Mouse (Mus musculus) midbrain, embryonic 11.5 days (tissue): ENCODE measurements around the gene Fxyd1. TPM values are rescaled to one million over a fixed set of nuclear protein-coding genes. Genes with fewer than 3 reads are reported as not detected.
A peak's percentile ranks its signal among the peaks of the same experiment; 100 is the strongest.

ENCODE experiments used
- ATAC-seq: fragments of 200-750 bp; cut with Nextera tagmentation; 2 replicates; pipeline ENCODE4 v1.8.0; 2017; ENCODE audit warnings: moderate TSS enrichment, moderate library complexity; ENCODE audit not compliant: low FRiP score
- DNase-seq: peaks from one replicate; pipeline ENCODE4 v3.0.0; 2015; ENCODE audit warnings: low spot score; ENCODE audit errors: missing footprints
- H3K27ac ChIP-seq: fragments of 300-500 bp; sonication (generic); 2 replicates; pipeline ENCODE4 v1.5.1; 2014; ENCODE audit warnings: low read depth, low read length
- H3K27me3 ChIP-seq: fragments of 300-500 bp; sonication (generic); 2 replicates; pipeline ENCODE4 v1.6.1; 2014; ENCODE audit warnings: mild to moderate bottlenecking, low read length, moderate library complexity, mixed read lengths; ENCODE audit not compliant: control insufficient read depth, insufficient read depth
- H3K36me3 ChIP-seq: fragments of 300-500 bp; sonication (generic); 2 replicates; pipeline ENCODE4 v1.6.1; 2014; ENCODE audit warnings: mild to moderate bottlenecking, low read length, moderate library complexity, mixed read lengths; ENCODE audit not compliant: control insufficient read depth, insufficient read depth
- H3K4me1 ChIP-seq: fragments of 300-500 bp; sonication (generic); 2 replicates; pipeline ENCODE4 v1.6.1; 2014; ENCODE audit warnings: low read length; ENCODE audit not compliant: control insufficient read depth, insufficient read depth
- H3K4me2 ChIP-seq: fragments of 300-500 bp; sonication (generic); 2 replicates; pipeline ENCODE4 v1.6.1; 2014; ENCODE audit warnings: mild to moderate bottlenecking, moderate library complexity
- H3K4me3 ChIP-seq: fragments of 300-500 bp; sonication (generic); 2 replicates; pipeline ENCODE4 v1.5.1; 2014; ENCODE audit warnings: low read depth, low read length
- H3K9ac ChIP-seq: fragments of 300-500 bp; sonication (generic); 2 replicates; pipeline ENCODE4 v1.6.1; 2014; ENCODE audit warnings: low read length
- H3K9me3 ChIP-seq: fragments of 300-500 bp; sonication (generic); 2 replicates; pipeline ENCODE4 v1.6.1; 2016; ENCODE audit warnings: low read length; ENCODE audit not compliant: control insufficient read depth
- WGBS: fragments of 180-500 bp; shearing (Covaris S2); extraction: QIAGEN DNeasy Blood & Tissue Kit; methylation state at CpG from one replicate; pipeline ENCODE4 v1.1.7; 2014; 5-methylcytosine and 5-hydroxymethylcytosine counted together
- polyA plus RNA-seq: library from polyadenylated mRNA; unstranded; fragments of >200 nt; fragmentation: Nextera tagmentation; extraction: Ambion mirVana; gene quantifications from 2 replicates; pipeline ENCODE4 v1.2.1, GENCODE M21; 2014

Gene Fxyd1
- polyA plus RNA-seq, 1 experiment from 2014 or later: 5.4 TPM

DNA sequence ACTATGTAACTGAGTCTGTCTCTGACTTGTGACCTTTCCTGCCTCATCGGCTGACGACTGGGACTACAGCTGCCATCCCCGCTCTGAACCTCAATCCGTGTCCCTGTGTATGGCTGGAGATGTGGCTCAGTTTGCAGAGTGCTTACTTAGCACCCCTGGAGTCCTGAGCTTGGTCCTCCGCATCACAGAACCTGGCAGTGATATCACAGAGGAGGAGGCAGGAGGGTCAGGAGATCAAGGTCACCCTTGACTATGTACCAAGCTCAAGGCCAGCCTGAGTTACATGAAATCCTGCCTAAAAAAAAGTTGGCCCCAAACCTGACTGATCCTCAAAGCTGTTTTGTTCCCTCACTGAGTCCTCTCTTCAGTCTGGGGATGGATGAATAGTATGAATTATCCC lies 731 bp upstream of the Fxyd1 start:
- peaks cover 18% of the 10 kb centered on the region for H3K27me3 ChIP-seq
- no peak overlapping the region for H3K4me2 ChIP-seq
- no peaks in the 10 kb centered on the region for H3K9me3 ChIP-seq
- no peak for DNase-seq
- H3K9ac ChIP-seq: no peak overlapping the region
- no peak for ATAC-seq
- no peak overlapping the region for H3K27ac ChIP-seq
- H3K4me3 ChIP-seq: no peak overlapping the region
- no peaks in the 10 kb centered on the region for H3K36me3 ChIP-seq
- H3K4me1 ChIP-seq: peaks cover 5% of the 10 kb centered on the region
- WGBS: 72% methylated on average over 5 of the region's 5 CpGs

DNA sequence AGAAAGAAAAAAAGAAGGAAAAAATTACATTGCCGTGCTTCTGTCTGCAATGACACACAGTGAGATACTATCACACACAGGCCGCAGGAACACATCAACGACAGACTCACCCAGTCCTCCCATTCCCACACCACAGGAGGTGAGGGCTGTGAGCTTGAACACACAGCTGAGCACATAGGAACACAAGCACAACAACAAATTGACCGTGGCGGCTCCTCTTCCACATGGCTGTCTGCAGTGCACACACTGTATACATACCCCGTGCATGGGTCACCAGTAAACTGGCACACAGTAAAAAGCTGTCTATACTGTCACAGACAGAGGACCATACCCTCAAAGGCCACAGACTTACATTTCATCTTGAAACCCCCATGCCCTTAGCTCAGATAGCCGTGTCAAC lies 551 bp downstream of the Fxyd1 start:
- ATAC-seq (no peak), DNase-seq (no peak)
- Histone ChIP-seq H3K27ac (no peak overlapping the region), H3K9ac (no peak overlapping the region), H3K4me3 (no peak overlapping the region), H3K4me1 (peaks cover 12% of the 10 kb centered on the region), H3K4me2 (no peak overlapping the region), H3K9me3 (no peaks in the 10 kb centered on the region), H3K27me3 (peaks cover 30% of the 10 kb centered on the region), H3K36me3 (no peaks in the 10 kb centered on the region)
- 80% methylated on average over 7 of the region's 7 CpGs for WGBS

DNA sequence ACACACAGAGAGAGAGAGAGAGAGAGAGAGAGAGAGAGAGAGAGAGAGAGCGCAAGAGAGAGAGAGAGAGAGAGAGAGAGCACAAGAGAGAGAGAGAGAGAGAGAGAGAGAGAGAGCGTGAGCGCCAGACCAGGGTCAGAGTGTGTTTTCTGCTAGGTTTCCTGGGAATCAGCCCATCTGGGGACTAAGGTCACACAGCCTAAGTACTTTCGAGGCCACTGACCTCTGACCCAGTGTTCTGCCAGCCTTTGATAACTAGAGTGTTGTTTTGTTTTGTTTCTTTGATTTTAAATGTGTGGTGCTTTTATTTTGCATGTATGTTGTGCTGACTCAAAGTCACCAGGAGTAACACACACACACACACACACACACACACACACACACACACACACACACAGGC lies 1.1 kb downstream of the Fxyd1 start:
- no peak for DNase-seq
- no peak overlapping the region for H3K27ac ChIP-seq

DNA sequence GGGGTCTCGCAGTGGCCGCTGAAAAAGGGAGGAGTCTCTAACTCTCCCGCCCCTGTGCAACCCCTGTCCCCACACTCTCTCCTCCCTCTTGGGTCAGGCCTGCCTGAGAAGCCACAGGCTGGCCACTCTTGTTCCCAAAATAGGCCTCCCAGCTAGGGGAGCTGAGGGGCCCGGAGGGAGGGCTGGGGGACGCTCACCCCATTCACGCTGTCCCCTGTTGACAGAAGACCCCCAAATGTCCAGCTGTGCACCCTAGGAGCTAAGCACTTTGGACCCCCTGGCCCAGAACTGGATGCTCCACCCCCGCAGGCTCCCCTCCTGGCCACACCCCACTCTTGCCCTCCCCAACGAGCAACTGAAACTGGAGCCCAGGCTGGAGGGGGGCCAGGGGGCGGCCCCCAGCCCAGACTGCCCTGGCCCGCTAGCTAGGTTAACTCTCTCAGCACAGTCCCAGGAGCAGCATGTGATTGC lies 1.6 kb downstream of the Fxyd1 start:
- Histone ChIP-seq H3K27ac (no peak overlapping the region), H3K27me3 (peaks cover 41% of the 10 kb centered on the region), H3K4me3 (no peak overlapping the region), H3K4me1 (peaks cover 20% of the 10 kb centered on the region), H3K9me3 (no peaks in the 10 kb centered on the region), H3K9ac (no peak overlapping the region), H3K4me2 (no peak overlapping the region), H3K36me3 (no peaks in the 10 kb centered on the region)
- ATAC-seq (no peak), DNase-seq (no peak)
- 4% methylated on average over 10 of the region's 10 CpGs for WGBS

More for the DNA sequence above, 1.1 kb downstream of the Fxyd1 start:
- WGBS: 17% methylated on average over 3 of the region's 4 CpGs
- Histone ChIP-seq H3K9ac (no peak overlapping the region), H3K4me1 (peaks cover 17% of the 10 kb centered on the region), H3K9me3 (no peaks in the 10 kb centered on the region), H3K4me3 (no peak overlapping the region), H3K4me2 (no peak overlapping the region), H3K36me3 (no peaks in the 10 kb centered on the region), H3K27me3 (peaks cover 36% of the 10 kb centered on the region)
- ATAC-seq: no peak

DNA sequence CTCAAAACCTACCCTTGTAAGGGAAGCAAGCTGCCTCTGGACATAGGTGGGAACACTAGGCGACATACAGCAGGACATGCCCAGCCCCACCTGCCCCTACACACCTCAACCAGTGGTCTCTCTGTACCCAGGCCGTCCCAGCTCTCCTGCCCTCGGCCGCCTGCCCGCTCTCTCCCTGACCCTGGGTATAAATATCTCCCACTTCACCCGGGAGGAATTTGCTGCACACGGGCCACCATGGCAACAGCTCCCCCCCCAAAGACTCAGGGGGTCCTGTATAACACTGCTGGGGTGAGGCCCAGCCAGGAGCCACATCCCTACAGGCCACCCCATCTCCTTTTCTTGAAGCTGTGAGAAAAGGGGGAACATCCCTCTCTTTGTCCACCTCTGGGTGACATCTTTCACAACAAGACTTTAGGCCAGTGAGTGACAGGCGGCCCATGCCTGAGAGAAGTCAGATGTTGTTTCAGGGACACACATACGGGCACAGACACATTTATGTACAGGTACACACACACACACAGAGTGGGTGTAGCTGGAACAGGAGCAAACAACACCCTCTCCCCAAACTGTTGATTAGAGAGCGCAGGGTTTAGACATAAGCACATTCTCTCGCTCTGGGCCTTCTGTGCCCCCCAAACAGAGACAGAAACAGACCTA lies 2.2 kb downstream of the Fxyd1 start:
- Histone ChIP-seq H3K4me2 (no peak overlapping the region), H3K4me1 (peaks cover 26% of the 10 kb centered on the region), H3K27ac (no peak overlapping the region), H3K9me3 (no peaks in the 10 kb centered on the region), H3K9ac (no peak overlapping the region), H3K27me3 (peaks cover 47% of the 10 kb centered on the region), H3K4me3 (no peak overlapping the region), H3K36me3 (no peaks in the 10 kb centered on the region)
- WGBS: 40% methylated on average over 11 of the region's 11 CpGs
- DNase-seq (no peak), ATAC-seq (no peak)

DNA sequence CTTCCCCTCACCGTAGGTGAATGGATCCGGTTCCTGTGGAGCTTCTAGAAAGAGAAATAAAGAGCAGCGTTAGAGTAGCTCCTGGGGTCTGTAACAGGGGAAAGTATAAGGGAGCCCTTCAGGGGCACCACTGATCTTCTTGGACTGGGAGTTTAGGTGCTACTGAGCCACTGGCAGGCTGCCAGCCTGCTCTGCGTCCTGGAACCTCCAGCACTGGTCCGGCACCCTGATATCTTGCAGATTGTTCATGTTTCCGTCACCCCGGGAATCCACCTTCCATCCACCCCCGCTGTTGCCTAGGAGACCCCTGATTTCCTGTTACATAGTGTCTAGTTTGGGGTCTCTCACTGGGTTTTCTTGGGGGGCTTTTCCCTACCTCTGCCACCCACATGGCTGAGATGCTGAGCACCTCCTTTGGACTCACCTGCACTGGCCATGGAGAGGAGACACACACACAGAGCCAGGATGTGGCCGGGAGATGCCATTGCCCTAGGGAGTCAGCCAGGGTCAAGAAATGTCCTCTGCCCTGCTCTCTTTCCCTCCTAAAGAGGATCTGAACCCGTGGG lies 3.0 kb downstream of the Fxyd1 start:
- no peak for ATAC-seq
- Histone ChIP-seq H3K27me3 (peaks cover 53% of the 10 kb centered on the region), H3K36me3 (no peaks in the 10 kb centered on the region), H3K4me2 (no peak overlapping the region), H3K27ac (no peak overlapping the region), H3K9me3 (no peaks in the 10 kb centered on the region), H3K9ac (no peak overlapping the region), H3K4me1 (peaks cover 32% of the 10 kb centered on the region), H3K4me3 (no peak overlapping the region)
- DNase-seq: no peak
- WGBS: 36% methylated on average over 10 of the region's 10 CpGs

DNA sequence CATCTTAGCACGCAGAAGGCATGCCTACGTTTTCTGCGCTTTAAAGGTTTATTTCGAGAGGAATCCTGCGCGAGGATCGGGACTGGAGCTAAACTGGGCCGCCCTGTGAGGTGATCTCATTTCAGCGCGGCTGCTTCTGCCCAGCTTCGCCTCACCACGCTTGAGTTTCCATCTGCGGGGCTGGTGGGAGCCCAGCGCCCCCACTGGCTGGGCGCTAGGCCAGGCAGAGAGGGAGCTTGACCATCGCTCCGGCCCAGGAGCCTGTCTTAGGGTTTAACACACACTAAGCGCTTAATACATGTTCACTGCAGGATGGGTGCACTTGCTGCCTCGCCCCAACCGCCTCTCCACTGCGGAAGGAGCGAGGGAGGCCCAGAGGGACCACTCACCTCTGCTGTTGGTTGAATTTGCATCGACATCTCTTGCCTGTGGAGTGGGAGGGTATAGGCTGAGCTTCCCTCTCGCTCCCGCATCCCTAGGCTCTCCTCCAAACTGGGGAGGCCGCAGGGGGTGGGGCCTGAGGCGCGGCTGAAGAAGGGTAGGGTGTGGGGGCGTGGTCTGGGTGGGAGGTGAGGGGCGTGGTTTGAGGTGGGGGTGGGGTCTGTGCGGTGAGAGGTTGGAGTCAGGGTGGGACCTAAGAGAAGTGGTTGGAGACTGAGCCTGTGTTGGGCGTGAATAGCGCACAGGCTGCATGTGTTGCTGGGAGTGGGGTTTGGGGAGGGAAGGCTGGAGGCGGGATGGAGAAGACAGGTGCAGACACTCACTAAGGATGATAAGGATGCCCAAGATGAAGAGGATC lies 4.2 kb downstream of the Fxyd1 start:
- Histone ChIP-seq H3K4me2 (peak overlapping the region; percentile 15), H3K27me3 (peaks cover 53% of the 10 kb centered on the region), H3K4me1 (peaks cover 32% of the 10 kb centered on the region), H3K36me3 (no peaks in the 10 kb centered on the region), H3K4me3 (no peak overlapping the region), H3K9ac (no peak overlapping the region; the same call in 1 of the 2 replicates), H3K9me3 (no peaks in the 10 kb centered on the region), H3K27ac (no peak overlapping the region)
- ATAC-seq: peak; percentile 13
- 1% methylated on average over 34 of the region's 34 CpGs for WGBS
- no peak for DNase-seq

DNA sequence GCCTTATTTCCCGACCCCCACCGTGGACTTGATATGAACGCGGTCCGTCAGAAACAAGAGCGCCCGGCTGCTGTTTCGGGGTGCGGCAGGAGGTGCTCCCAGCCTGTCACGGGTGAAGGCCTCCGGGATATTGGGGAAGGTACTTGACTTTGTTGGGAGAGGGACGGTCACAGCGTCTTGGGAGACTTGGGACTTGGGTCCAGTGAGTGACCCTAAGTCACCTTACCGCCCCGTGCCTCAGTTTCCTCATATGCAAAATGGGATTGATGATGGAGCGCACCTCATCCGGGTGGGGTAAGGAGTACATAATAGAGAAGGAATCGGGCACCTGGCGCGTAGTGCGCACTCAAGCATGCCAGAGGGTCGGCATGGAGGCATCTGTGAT lies 4.8 kb downstream of the Fxyd1 start:
- H3K9me3 ChIP-seq: no peaks in the 10 kb centered on the region
- no peak for DNase-seq
- no peak overlapping the region for H3K9ac ChIP-seq
- no peak for ATAC-seq
- H3K4me1 ChIP-seq: peaks cover 32% of the 10 kb centered on the region
- no peaks in the 10 kb centered on the region for H3K36me3 ChIP-seq
- no peak overlapping the region for H3K27ac ChIP-seq
- 3% methylated on average over 22 of the region's 22 CpGs for WGBS
- peak overlapping the region; percentile 15 for H3K4me2 ChIP-seq
- peaks cover 53% of the 10 kb centered on the region for H3K27me3 ChIP-seq
- no peak overlapping the region for H3K4me3 ChIP-seq
